Mouse (Mus musculus): ENCODE measurements around the gene Pqlc3. TPM values are rescaled to one million over a fixed set of nuclear protein-coding genes. Genes with fewer than 3 reads are reported as not detected.

Gene Pqlc3
- total and polyA plus RNA-seq, 3 experiments: 5.2 to 13.1 TPM; not detected in 1

- H3K9ac ChIP-seq (ENCODE audit: control insufficient read depth, low read depth, low read length, poor library complexity, severe bottlenecking): no peak overlapping the region
- H3K4me1 ChIP-seq (ENCODE audit: control insufficient read depth in 1 of 2, insufficient read depth in 2 of 2, low read length in 2 of 2): peaks cover 0 to 7% of the 10 kb centered on the region in 2 experiments; a peak in 2 of 4 replicates
- no peak overlapping the region for H3K4me3 ChIP-seq (ENCODE audit: control insufficient read depth in 1 of 2, insufficient read depth in 1 of 2, low read depth in 2 of 2, low read length in 2 of 2)
- H3K9me3 ChIP-seq (replicated peaks; ENCODE audit: insufficient read depth, low read length): no peaks in the 10 kb centered on the region
- TF ChIP-seq UBTF (IDR thresholded peaks at IDR 0.05; ENCODE audit: borderline replicate concordance, insufficient read depth, low read depth, low read length) (no peak), POLR2AphosphoS2 (IDR thresholded peaks at IDR 0.05; ENCODE audit: low read length) (no peak), E2F4 (IDR thresholded peaks at IDR 0.05; ENCODE audit: borderline replicate concordance, low read depth, low read length) (no peak)
- no peaks in the 10 kb centered on the region; a peak in 1 of 4 replicates for H3K36me3 ChIP-seq (ENCODE audit: control insufficient read depth in 1 of 2, insufficient read depth in 2 of 2, low read length in 2 of 2)
- H3K79me2 ChIP-seq (ENCODE audit: control insufficient read depth, insufficient read depth, low read length, poor library complexity): no peaks in the 10 kb centered on the region; the same call in 1 of the 2 replicates
- H3K27ac ChIP-seq (ENCODE audit: control insufficient read depth, low read depth, low read length): no peak overlapping the region
- H3K27me3 ChIP-seq (ENCODE audit: control insufficient read depth in 1 of 2, insufficient read depth in 2 of 2, low read length in 2 of 2): no peaks in the 10 kb centered on the region; a peak in 1 of 4 replicates
- no peak for DNase-seq (ENCODE audit: low read depth, low spot score)
Measured at GRCm38 (mm10) chr12:17036532-17036931, 36.3 kb upstream of the Pqlc3 start.

GRCm38 (mm10) chr12:17035128-17035527 lies 34.9 kb upstream of the Pqlc3 start:
- Histone ChIP-seq H3K9ac (ENCODE audit: control insufficient read depth, low read depth, low read length, poor library complexity, severe bottlenecking) (peak overlapping the region; percentile 67), H3K4me1 (ENCODE audit: control insufficient read depth in 1 of 2, insufficient read depth in 2 of 2, low read length in 2 of 2) (peaks cover 0 to 7% of the 10 kb centered on the region in 2 experiments; a peak in 2 of 4 replicates), H3K27ac (ENCODE audit: control insufficient read depth, low read depth, low read length) (peak overlapping the region; percentile 78), H3K79me2 (ENCODE audit: control insufficient read depth, insufficient read depth, low read length, poor library complexity) (no peaks in the 10 kb centered on the region; the same call in 1 of the 2 replicates), H3K36me3 (ENCODE audit: control insufficient read depth in 1 of 2, insufficient read depth in 2 of 2, low read length in 2 of 2) (no peaks in the 10 kb centered on the region; a peak in 1 of 4 replicates), H3K9me3 (replicated peaks; ENCODE audit: insufficient read depth, low read length) (no peaks in the 10 kb centered on the region), H3K27me3 (ENCODE audit: control insufficient read depth in 1 of 2, insufficient read depth in 2 of 2, low read length in 2 of 2) (no peaks in the 10 kb centered on the region), H3K4me3 (ENCODE audit: control insufficient read depth in 1 of 2, insufficient read depth in 1 of 2, low read depth in 2 of 2, low read length in 2 of 2) (peak overlapping the region; percentile 51 to 64)
- peak; percentile 94 for DNase-seq (ENCODE audit: low read depth, low spot score)
- TF ChIP-seq CTCF (IDR thresholded peaks at IDR 0.05 in 2 of 3, conservative IDR thresholded peaks at IDR 0.05 in 1 of 3; ENCODE audit: control insufficient read depth in 1 of 3, insufficient read depth in 1 of 3, low read depth in 2 of 3, low read length in 3 of 3, poor library complexity in 1 of 3, severe bottlenecking in 1 of 3) (peak; percentile 79 to 93 (median 90)), ZMIZ1 (IDR thresholded peaks at IDR 0.05; ENCODE audit: low read depth, low read length) (no peak), TAL1 (IDR thresholded peaks at IDR 0.05; ENCODE audit: low read length) (no peak), SMC3 (IDR thresholded peaks at IDR 0.05; ENCODE audit: low read depth, low read length) (peak; percentile 82), ETS1 (IDR thresholded peaks at IDR 0.05; ENCODE audit: low read depth, low read length) (no peak), MAFK (IDR thresholded peaks at IDR 0.05; ENCODE audit: borderline replicate concordance, low read depth, low read length) (no peak), TBP (IDR thresholded peaks at IDR 0.05; ENCODE audit: low read depth, low read length) (0 out of 2 replicates have a peak, but pooled peaks have one; percentile 36), MEF2A (IDR thresholded peaks at IDR 0.05; ENCODE audit: extremely low read depth, insufficient replicate concordance, low read depth, low read length, poor library complexity, severe bottlenecking) (no peak), RCOR1 (IDR thresholded peaks at IDR 0.05; ENCODE audit: low read depth, low read length) (no peak), E2F4 (IDR thresholded peaks at IDR 0.05; ENCODE audit: borderline replicate concordance, low read depth, low read length) (no peak), ELF1 (IDR thresholded peaks at IDR 0.05; ENCODE audit: low read depth, low read length) (no peak), MXI1 (IDR thresholded peaks at IDR 0.05; ENCODE audit: low read depth, low read length) (peak; percentile 45), ZNF384 (IDR thresholded peaks at IDR 0.05; ENCODE audit: low read depth, low read length) (no peak), ZKSCAN1 (IDR thresholded peaks at IDR 0.05; ENCODE audit: low read depth, low read length) (no peak), KAT2A (conservative IDR thresholded peaks at IDR 0.05; ENCODE audit: low read depth, low read length) (no peak), MAZ (IDR thresholded peaks at IDR 0.05; ENCODE audit: low read depth, low read length) (no peak), ZC3H11A (IDR thresholded peaks at IDR 0.05; ENCODE audit: low read depth, low read length) (peak; percentile 60), MAX (IDR thresholded peaks at IDR 0.05; ENCODE audit: low read length) (no peak), TCF12 (IDR thresholded peaks at IDR 0.05; ENCODE audit: low read depth, low read length) (no peak), MYC (IDR thresholded peaks at IDR 0.05; ENCODE audit: low read depth, low read length) (peak; percentile 77), HCFC1 (IDR thresholded peaks at IDR 0.05; ENCODE audit: low read depth, low read length) (peak; percentile 31; the same call in 1 of the 2 replicates), POLR2A (IDR thresholded peaks at IDR 0.05; ENCODE audit: control insufficient read depth in 1 of 2, insufficient read depth in 1 of 2, low read depth in 1 of 2, low read length in 2 of 2, poor library complexity in 1 of 2) (peak in 1 of 2 experiments; percentile 39; a peak in 2 of 4 replicates), MYB (IDR thresholded peaks at IDR 0.05; ENCODE audit: low read depth, low read length) (no peak), UBTF (IDR thresholded peaks at IDR 0.05; ENCODE audit: borderline replicate concordance, insufficient read depth, low read depth, low read length) (no peak), NRF1 (IDR thresholded peaks at IDR 0.05; ENCODE audit: insufficient read depth, low read depth, low read length, poor library complexity, severe bottlenecking) (no peak), RAD21 (IDR thresholded peaks at IDR 0.05; ENCODE audit: low read depth, low read length) (peak; percentile 84), GATA1 (IDR thresholded peaks at IDR 0.05; ENCODE audit: low read depth, low read length) (no peak), USF2 (IDR thresholded peaks at IDR 0.05; ENCODE audit: borderline replicate concordance in 1 of 2, insufficient read depth in 1 of 2, low read depth in 1 of 2, low read length in 2 of 2) (no peak), BHLHE40 (IDR thresholded peaks at IDR 0.05; ENCODE audit: borderline replicate concordance, low read depth, low read length) (no peak), CHD1 (IDR thresholded peaks at IDR 0.05; ENCODE audit: low read depth, low read length) (no peak)

All from MEL (cell line).